Mouse (Mus musculus): Measurements from ENCODE around the gene AC124502.3.
A peak's percentile ranks its signal among the peaks of the same experiment; 100 is the strongest.
"Not testable (repeated sequence)": the region's sequence is repeated elsewhere in the genome, so short reads cannot be mapped to it uniquely, and the experiment has no call there.

Gene AC124502.3

DNA sequence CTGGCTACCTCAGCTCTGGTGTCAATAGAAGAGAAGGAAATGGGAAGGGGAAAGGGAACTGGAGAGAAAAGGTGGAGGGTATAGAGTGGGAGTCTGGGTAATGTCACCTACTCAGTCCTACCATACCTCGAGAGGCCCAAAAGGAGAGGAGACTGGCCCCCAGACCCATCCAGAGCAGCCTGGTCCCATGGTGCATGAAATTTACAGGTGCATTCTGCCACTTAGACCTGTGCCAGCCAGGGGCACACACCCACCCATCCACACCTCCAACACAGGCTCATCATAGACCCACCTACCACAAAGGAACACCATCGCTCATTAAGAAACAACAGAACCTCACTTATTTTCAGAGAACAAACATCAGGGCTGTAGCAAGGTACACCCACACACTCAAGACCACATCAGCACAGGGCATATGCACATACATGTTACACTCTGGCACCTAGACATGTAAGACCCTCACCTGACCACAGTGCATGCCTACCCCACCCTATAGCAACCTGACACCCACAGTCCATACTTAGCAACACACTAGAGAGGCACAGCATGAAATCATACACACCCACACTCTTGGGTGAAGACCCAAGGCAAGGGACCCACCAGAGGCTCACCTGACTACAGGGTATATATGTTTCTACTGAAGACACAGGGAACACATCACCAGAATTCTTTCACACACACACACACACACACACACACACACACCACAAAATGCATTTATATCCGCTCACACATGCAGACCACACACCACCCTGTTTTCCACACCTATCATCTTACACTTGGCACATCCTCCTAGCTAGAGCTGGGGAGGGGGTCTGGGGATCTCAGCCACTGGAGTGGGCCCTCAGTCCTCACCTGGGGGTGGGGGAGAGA, 45.5 kb downstream of the AC124502.3 start:
- DNase-seq (ENCODE audit: low spot score), result no peak

- DNase-seq (ENCODE audit: low spot score), result no peak
Measured at GRCm38 (mm10) chr19:5084834-5085144, 46.1 kb downstream of the AC124502.3 start.

GRCm38 (mm10) chr19:5085145-5085863, 46.6 kb downstream of the AC124502.3 start, which contains the start of gene Tmem151a:
Tmem151a (minus strand) TSS chr19:5085531.
- peak; percentile 61 for DNase-seq (ENCODE audit: low spot score)

- DNase-seq (ENCODE audit: low spot score), result not testable (repeated sequence)
Measured at GRCm38 (mm10) chr19:5086533-5086932, 47.8 kb downstream of the AC124502.3 start.

GRCm38 (mm10) chr19:5087884-5088728, 49.4 kb downstream of the AC124502.3 start, which contains the start of gene Yif1a:
Yif1a (plus strand) TSS chr19:5088538.
- DNase-seq (ENCODE audit: low spot score), result peak; percentile 98

- DNase-seq (ENCODE audit: low spot score), result no peak
Measured at GRCm38 (mm10) chr19:5089324-5089723, 50.6 kb downstream of the AC124502.3 start.

DNA sequence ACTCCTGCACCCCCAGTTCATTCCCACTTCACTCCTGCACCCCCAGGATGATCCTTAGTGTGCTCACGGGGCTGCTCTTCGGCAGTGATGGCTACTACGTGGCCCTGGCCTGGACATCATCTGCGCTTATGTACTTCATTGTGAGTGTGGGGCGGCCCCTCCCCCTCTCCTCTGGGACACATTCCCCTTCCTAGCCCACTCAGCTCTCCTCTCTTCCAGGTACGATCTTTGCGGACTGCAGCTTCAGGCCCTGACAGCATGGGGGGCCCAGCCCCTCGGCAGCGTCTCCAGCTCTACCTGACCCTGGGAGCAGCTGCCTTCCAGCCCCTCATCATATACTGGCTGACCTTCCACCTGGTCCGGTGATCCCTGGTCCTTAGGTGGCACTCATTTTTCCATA, 53.4 kb downstream of the AC124502.3 start:
- no peak for DNase-seq (ENCODE audit: low spot score)

GRCm38 (mm10) chr19:5093481-5094242, 55.0 kb downstream of the AC124502.3 start:
- DNase-seq (ENCODE audit: low spot score), result no peak

GRCm38 (mm10) chr19:5094243-5094632, 55.5 kb downstream of the AC124502.3 start:
- peak; percentile 99 for DNase-seq (ENCODE audit: low spot score)

DNA sequence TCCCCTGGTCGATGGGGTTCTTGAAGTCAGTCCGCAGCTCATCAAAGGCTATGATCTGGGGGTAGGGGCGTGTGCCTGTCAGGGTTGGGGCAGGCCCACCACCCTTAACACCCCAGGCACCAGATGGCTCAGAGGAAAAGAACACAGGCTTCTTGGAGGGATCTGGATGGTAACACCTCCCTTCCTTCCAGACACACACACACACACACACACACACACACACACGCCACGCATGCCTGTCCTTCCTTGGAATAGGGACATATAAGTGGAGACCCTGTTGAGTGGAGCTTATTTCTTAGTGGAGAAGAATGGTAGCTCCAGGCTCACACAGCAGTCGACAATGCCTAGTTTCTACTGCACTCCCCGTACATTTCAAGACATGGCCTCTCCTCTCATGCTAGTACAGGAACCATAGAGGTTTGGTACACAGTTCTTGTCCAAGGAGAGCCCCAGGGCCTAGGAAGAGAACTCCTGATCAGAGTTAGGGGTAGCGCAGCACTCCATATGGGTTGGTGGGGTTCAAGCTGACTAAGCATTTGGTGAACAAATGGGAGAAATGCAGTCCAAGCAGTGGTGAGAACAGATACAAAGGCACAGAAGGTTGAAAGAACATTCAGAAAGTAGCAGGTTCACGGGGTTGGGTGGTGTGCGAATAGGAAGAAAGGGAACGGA, 56.2 kb downstream of the AC124502.3 start:
- no peak for DNase-seq (ENCODE audit: low spot score)

GRCm38 (mm10) chr19:5095887-5096474, 57.3 kb downstream of the AC124502.3 start:
- peak; percentile 74 for DNase-seq (ENCODE audit: low spot score)

- no peak for DNase-seq (ENCODE audit: low spot score)
Measured at GRCm38 (mm10) chr19:5097521-5098362, 59.1 kb downstream of the AC124502.3 start.

- DNase-seq (ENCODE audit: low spot score), result peak; percentile 73
Measured at GRCm38 (mm10) chr19:5098363-5099143, 59.9 kb downstream of the AC124502.3 start, which contains the start of gene Cnih2. Cnih2 (minus strand) TSS chr19:5098521.

All from layer of hippocampus, adult 11-12 months (tissue).